Mouse (Mus musculus) ES-E14 (cell line): Measurements from ENCODE around the gene Dclk2.

ENCODE experiments used
- CHD2 ChIP-seq: IDR thresholded peaks from 2 replicates; pipeline ENCODE4 v1.6.1; 2014; ENCODE audit warnings: mild to moderate bottlenecking, low read depth, low read length, inconsistent platforms
- HCFC1 ChIP-seq: IDR thresholded peaks from 2 replicates; pipeline ENCODE4 v1.6.1; 2012; ENCODE audit warnings: low read length, inconsistent platforms, borderline replicate concordance; ENCODE audit not compliant: insufficient read depth

DNA sequence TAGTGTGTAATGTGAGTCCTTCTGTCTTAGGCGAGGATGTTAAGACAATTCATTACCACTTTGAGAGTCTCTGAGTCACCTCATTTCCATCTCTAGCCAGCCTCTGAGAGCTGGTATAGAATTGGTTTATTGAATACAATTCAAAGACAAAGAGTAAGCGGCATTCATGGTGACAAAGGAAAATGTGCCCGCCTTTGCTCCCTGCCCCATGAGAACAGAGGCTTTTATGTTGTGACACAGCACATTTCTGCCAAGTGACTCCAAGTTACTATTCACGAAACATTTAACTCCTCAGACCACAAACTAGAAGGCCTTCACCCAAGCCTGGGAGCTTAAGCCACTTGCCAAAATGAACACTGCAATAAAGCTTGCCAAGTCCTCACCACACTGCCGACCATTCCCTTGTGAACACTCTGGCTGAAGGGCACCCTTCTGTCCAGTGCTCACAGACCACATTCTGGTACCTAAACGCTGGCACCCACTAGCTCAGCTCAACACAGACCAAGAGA, 47.5 kb downstream of the Dclk2 start:
- TF ChIP-seq CHD2, result no peak
- no peak for TF ChIP-seq HCFC1
